9 mouse cellular contexts compared by ENCODE assay signal in the genomic region with DNA sequence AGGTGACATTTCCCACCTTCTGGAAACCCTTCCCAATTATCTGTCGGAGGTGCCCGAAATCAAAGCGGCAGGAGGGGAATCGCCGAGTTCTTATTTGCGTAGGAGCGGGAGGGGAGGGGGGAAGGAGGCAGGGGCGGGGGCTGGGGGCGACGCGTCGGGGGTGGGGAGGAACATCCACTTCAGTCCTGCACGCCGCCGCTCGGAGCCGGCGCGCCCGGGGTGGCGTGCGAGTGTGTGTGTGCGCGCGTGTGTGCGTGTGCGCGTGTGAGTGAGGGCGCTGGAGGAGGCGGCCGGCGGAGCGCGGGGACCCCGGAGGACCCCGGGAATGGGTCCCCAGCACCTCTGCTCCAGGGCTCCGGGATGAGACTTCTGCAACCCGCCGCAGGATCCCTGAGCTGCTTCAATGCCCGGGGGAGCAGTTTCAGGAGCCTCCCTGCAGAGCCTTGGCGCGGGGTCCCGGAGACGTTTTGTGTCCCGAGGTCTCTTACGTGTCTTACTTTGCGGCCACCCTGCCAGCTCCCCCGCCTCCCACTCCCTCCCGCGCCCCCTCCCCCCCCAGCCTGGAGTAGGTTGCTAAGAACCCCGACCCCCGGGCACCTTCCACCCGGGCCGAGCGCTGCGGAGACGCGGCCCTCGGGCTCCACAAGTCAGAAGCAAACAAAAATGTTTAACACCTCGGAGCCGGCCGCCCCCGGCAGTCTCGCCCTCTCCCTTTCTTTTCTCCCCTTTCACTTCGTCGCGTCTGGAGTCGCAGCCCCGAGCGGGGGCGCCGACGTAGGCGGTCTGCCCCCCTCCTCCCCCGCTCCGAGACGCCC. TPM values are rescaled to one million over a fixed set of nuclear protein-coding genes. Genes with fewer than 3 reads are reported as not detected.
A peak's percentile ranks its signal among the peaks of the same experiment; 100 is the strongest.
DNase-seq lines count a peak whose midpoint lies in the region; ATAC-seq lines count a peak whose summit lies in the region.
"Had no signal": no experiment of that assay in that cellular context is flagged by ENCODE, and none has a peak within 500 bp of the region (broad histone marks: within the 10 kb centered on the region; RNA-seq: fewer than 3 reads in every experiment).

A gene (minus strand): TSS at position 66 of the 815 bp plus-strand sequence.

- ATAC-seq in heart, embryonic 12.5 days (ENCODE audit: insufficient number of reproducible peaks, low FRiP score), result peak; percentile 46
- peak; percentile 59 for ATAC-seq in midbrain, embryonic 14.5 days (ENCODE audit: low FRiP score, low TSS enrichment)

- H3K27ac ChIP-seq in heart, embryonic 12.5 days (ENCODE audit: poor library complexity, severe bottlenecking), result no peak within 1 kb of the TSS
- H3K27ac ChIP-seq in midbrain, embryonic 14.5 days (replicated peaks; ENCODE audit: low read depth, low read length), result peak within 1 kb of the TSS; percentile 78

- peak; percentile 39 for DNase-seq in right cerebral cortex, postnatal 4 days
- DNase-seq in right cerebral cortex, postnatal 36 days (ENCODE audit: low spot score in 2 of 2), result no peak
- peak; percentile 16 for DNase-seq in embryo, embryonic 11.5 days (ENCODE audit: low read depth, low spot score)
- peak; percentile 41 for DNase-seq in left cerebral cortex, postnatal 4 days
- peak; percentile 80 for DNase-seq in midbrain, embryonic 14.5 days
- peak; percentile 50 for DNase-seq in thymus, postnatal 14 days
- DNase-seq in layer of hippocampus, adult 9-11 months, result no peak

- intact Hi-C loops in left cerebral cortex, postnatal 4 days (cut with DNase I), result loop anchor here (5.0 kb wide), 2 partner anchors 382 to 582 kb away; no protein-coding TSS in a partner anchor

- peak within 1 kb of the TSS; percentile 69 for H3K4me3 ChIP-seq in heart, embryonic 12.5 days
- peak within 1 kb of the TSS; percentile 54 for H3K4me3 ChIP-seq in midbrain, embryonic 14.5 days (replicated peaks; ENCODE audit: low read depth, low read length)

- H3K36me3 ChIP-seq in heart, embryonic 12.5 days, result no peaks in the 10 kb centered on the region
- H3K36me3 ChIP-seq in midbrain, embryonic 14.5 days (ENCODE audit: control insufficient read depth, insufficient read depth, low read length), result no peaks in the 10 kb centered on the region

- H3K4me1 ChIP-seq in heart, embryonic 12.5 days (replicated peaks), result peaks cover 16% of the 10 kb centered on the region
- H3K4me1 ChIP-seq in midbrain, embryonic 14.5 days (ENCODE audit: control insufficient read depth, insufficient read depth, low read length), result peaks cover 22% of the 10 kb centered on the region

- H3K9ac ChIP-seq in heart, embryonic 12.5 days, result peak within 1 kb of the TSS; percentile 52
- H3K9ac ChIP-seq in midbrain, embryonic 14.5 days (replicated peaks; ENCODE audit: low read length), result peak within 1 kb of the TSS; percentile 54

- WGBS in heart, embryonic 12.5 days, result 0% methylated on average over 69 of the region's 77 CpGs
- under 1% methylated on average over 70 of the region's 77 CpGs for WGBS in midbrain, embryonic 14.5 days

- peak within 1 kb of the TSS; percentile 98 for H3K4me2 ChIP-seq in heart, embryonic 12.5 days
- peak within 1 kb of the TSS; percentile 94 for H3K4me2 ChIP-seq in midbrain, embryonic 14.5 days (ENCODE audit: low read length)

- no peaks in the 10 kb centered on the region for H3K9me3 ChIP-seq in heart, embryonic 12.5 days (replicated peaks)
- no peaks in the 10 kb centered on the region for H3K9me3 ChIP-seq in midbrain, embryonic 14.5 days (ENCODE audit: control insufficient read depth, low read length)

- peaks cover 24% of the 10 kb centered on the region for H3K27me3 ChIP-seq in heart, embryonic 12.5 days (replicated peaks)
- H3K27me3 ChIP-seq in midbrain, embryonic 14.5 days (ENCODE audit: control insufficient read depth, insufficient read depth, low read length), result peaks cover 14% of the 10 kb centered on the region

RNA-seq across cellular contexts. Expression of the gene that starts here (rescaled TPM):
- 9.1 and 11.4 TPM in 2 replicates for polyA plus RNA-seq in heart, embryonic 12.5 days (2016; fragmentation: Nextera tagmentation; extraction: Ambion mirVana)
- total RNA-seq in left cerebral cortex, postnatal 4 days (2021), result 1 to 10 TPM; 7.1 to 7.6 TPM
- polyA plus RNA-seq in midbrain, embryonic 14.5 days (2014; fragmentation: Nextera tagmentation; extraction: Ambion mirVana), result 5.2 and 7.7 TPM in 2 replicates
- total RNA-seq: common myeloid progenitor, adult 5-6 weeks had no signal

Comparison
In these comparisons a context has a peak if more than half of its experiments do, and no peak if none do; other contexts are left out.
1. DNase-seq: peak in right cerebral cortex, postnatal 4 days (single experiment), embryo, embryonic 11.5 days (single experiment), left cerebral cortex, postnatal 4 days (single experiment), midbrain, embryonic 14.5 days (single experiment) and thymus, postnatal 14 days (single experiment); none in right cerebral cortex, postnatal 36 days (0 of 2) and layer of hippocampus, adult 9-11 months (single experiment).